Mouse (Mus musculus): ENCODE measurements at regions not wholly inside any gene's neighbourhood (a gene's known extent, or its start where the extent isn't known, plus 50 kb on each side); places are given as distances from the start of the nearest gene placed in this dataset.

DNA sequence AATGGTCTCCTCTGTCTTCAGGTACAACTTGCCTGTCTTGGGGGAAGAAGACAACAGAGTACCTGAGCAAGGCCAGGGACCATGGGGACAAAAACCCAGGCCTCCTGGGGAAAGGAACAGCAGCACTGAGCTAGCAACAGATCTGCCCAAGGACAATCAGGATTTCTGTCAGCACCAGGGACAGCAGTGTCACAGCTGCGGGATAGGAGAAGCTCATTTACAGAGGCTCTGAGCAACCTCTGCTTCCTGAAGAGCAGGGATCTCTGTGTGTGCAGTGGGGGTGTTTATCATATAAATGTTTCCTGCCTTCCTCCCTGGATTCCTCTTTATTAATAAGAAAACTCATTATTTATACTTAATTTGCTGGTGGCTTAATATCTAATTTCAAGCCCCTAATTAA is 155.4 kb upstream of the Ajap1 start:
- no peak for TF ChIP-seq CHD2 (IDR thresholded peaks at IDR 0.05; ENCODE audit: low read depth, low read length)
- no peak for TF ChIP-seq ZC3H11A (IDR thresholded peaks at IDR 0.05; ENCODE audit: borderline replicate concordance, low read depth, low read length)
